Mouse (Mus musculus): Measurements from ENCODE around the gene Tnxb. TPM values are rescaled to one million over a fixed set of nuclear protein-coding genes. Genes with fewer than 3 reads are reported as not detected.
A peak's percentile ranks its signal among the peaks of the same experiment; 100 is the strongest.

Tnxb gene
- polyA plus RNA-seq, 1 experiment, result 39.6 TPM

GRCm38 (mm10) chr17:34629221-34629751 lies 41.0 kb upstream of the Tnxb start, which contains the start of gene Prrt1:
Gene Prrt1 (plus strand): TSS chr17:34629533.
- no peak for DNase-seq
- TF ChIP-seq POLR2A (IDR thresholded peaks at IDR 0.05; ENCODE audit: borderline replicate concordance, extremely low read depth, low read depth, low read length) (peak; percentile 28; the same call in 1 of the 2 replicates), CTCF (IDR thresholded peaks at IDR 0.05; ENCODE audit: insufficient read depth, low read length) (no peak)
- WGBS, result 16% methylated on average over 16 of the region's 16 CpGs

GRCm38 (mm10) chr17:34629796-34630603 lies 40.3 kb upstream of the Tnxb start:
- no peak for TF ChIP-seq POLR2A (IDR thresholded peaks at IDR 0.05; ENCODE audit: borderline replicate concordance, extremely low read depth, low read depth, low read length)
- no peak for TF ChIP-seq CTCF (IDR thresholded peaks at IDR 0.05; ENCODE audit: insufficient read depth, low read length)
- no peak for DNase-seq
- 41% methylated on average over 12 of the region's 12 CpGs for WGBS

More at GRCm38 (mm10) chr17:34629221-34629751, 41.0 kb upstream of the Tnxb start, which contains the start of gene Prrt1:
- Histone ChIP-seq H3K4me3 (replicated peaks; ENCODE audit: extremely low read depth, low read depth, low read length) (peak within 1 kb of the TSS; percentile 24), H3K4me1 (ENCODE audit: control insufficient read depth, insufficient read depth, low read length) (peaks cover 15% of the 10 kb centered on the region)

GRCm38 (mm10) chr17:34630761-34631301 lies 39.5 kb upstream of the Tnxb start:
- Histone ChIP-seq H3K4me1 (ENCODE audit: control insufficient read depth, insufficient read depth, low read length) (peaks cover 15% of the 10 kb centered on the region), H3K4me3 (replicated peaks; ENCODE audit: extremely low read depth, low read depth, low read length) (no peak overlapping the region)
- no peak for DNase-seq
- 5% methylated on average over 41 of the region's 48 CpGs for WGBS
- TF ChIP-seq POLR2A (IDR thresholded peaks at IDR 0.05; ENCODE audit: borderline replicate concordance, extremely low read depth, low read depth, low read length), result no peak
- no peak for TF ChIP-seq CTCF (IDR thresholded peaks at IDR 0.05; ENCODE audit: insufficient read depth, low read length)

More at GRCm38 (mm10) chr17:34629796-34630603, 40.3 kb upstream of the Tnxb start:
- H3K4me3 ChIP-seq (replicated peaks; ENCODE audit: extremely low read depth, low read depth, low read length), result peak overlapping the region; percentile 24
- peaks cover 15% of the 10 kb centered on the region for H3K4me1 ChIP-seq (ENCODE audit: control insufficient read depth, insufficient read depth, low read length)

- H3K4me3 ChIP-seq (replicated peaks; ENCODE audit: extremely low read depth, low read depth, low read length), result no peak overlapping the region
Measured at GRCm38 (mm10) chr17:34631647-34632046, 38.7 kb upstream of the Tnxb start.

GRCm38 (mm10) chr17:34632261-34632691 lies 38.1 kb upstream of the Tnxb start:
- H3K4me1 ChIP-seq (ENCODE audit: control insufficient read depth, insufficient read depth, low read length), result peaks cover 9% of the 10 kb centered on the region
- TF ChIP-seq CTCF (IDR thresholded peaks at IDR 0.05; ENCODE audit: insufficient read depth, low read length), result no peak
- TF ChIP-seq POLR2A (IDR thresholded peaks at IDR 0.05; ENCODE audit: borderline replicate concordance, extremely low read depth, low read depth, low read length), result peak; percentile 29; the same call in 1 of the 2 replicates
- peak overlapping the region; percentile 60 for H3K4me3 ChIP-seq (replicated peaks; ENCODE audit: extremely low read depth, low read depth, low read length)
- whole genome bisulfite sequencing, result 3% methylated on average over 26 of the region's 26 CpGs
- DNase-seq, result peak; percentile 73

More at GRCm38 (mm10) chr17:34631647-34632046, 38.7 kb upstream of the Tnxb start:
- TF ChIP-seq POLR2A (IDR thresholded peaks at IDR 0.05; ENCODE audit: borderline replicate concordance, extremely low read depth, low read depth, low read length) (no peak), CTCF (IDR thresholded peaks at IDR 0.05; ENCODE audit: insufficient read depth, low read length) (no peak)
- DNase-seq, result no peak
- peaks cover 9% of the 10 kb centered on the region for H3K4me1 ChIP-seq (ENCODE audit: control insufficient read depth, insufficient read depth, low read length)
- 27% methylated on average over 12 of the region's 12 CpGs for WGBS

GRCm38 (mm10) chr17:34635671-34636070 lies 34.7 kb upstream of the Tnxb start:
- Histone ChIP-seq H3K4me3 (replicated peaks; ENCODE audit: extremely low read depth, low read depth, low read length) (no peak overlapping the region), H3K4me1 (ENCODE audit: control insufficient read depth, insufficient read depth, low read length) (peaks cover 9% of the 10 kb centered on the region)
- WGBS, result 58% methylated on average over 2 of the region's 2 CpGs
- no peak for TF ChIP-seq CTCF (IDR thresholded peaks at IDR 0.05; ENCODE audit: insufficient read depth, low read length)
- TF ChIP-seq POLR2A (IDR thresholded peaks at IDR 0.05; ENCODE audit: borderline replicate concordance, extremely low read depth, low read depth, low read length), result no peak
- no peak for DNase-seq

- no peak for TF ChIP-seq CTCF (IDR thresholded peaks at IDR 0.05; ENCODE audit: insufficient read depth, low read length)
- TF ChIP-seq POLR2A (IDR thresholded peaks at IDR 0.05; ENCODE audit: borderline replicate concordance, extremely low read depth, low read depth, low read length), result no peak
- Histone ChIP-seq H3K4me3 (replicated peaks; ENCODE audit: extremely low read depth, low read depth, low read length) (no peak overlapping the region), H3K4me1 (ENCODE audit: control insufficient read depth, insufficient read depth, low read length) (no peaks in the 10 kb centered on the region; the same call in 1 of the 2 replicates)
- DNase-seq, result no peak
- WGBS, result 52% methylated on average over 3 of the region's 3 CpGs
Measured at GRCm38 (mm10) chr17:34637459-34637858, 32.9 kb upstream of the Tnxb start.

- Histone ChIP-seq H3K4me3 (replicated peaks; ENCODE audit: extremely low read depth, low read depth, low read length) (no peak overlapping the region), H3K4me1 (ENCODE audit: control insufficient read depth, insufficient read depth, low read length) (no peaks in the 10 kb centered on the region; the same call in 1 of the 2 replicates)
- TF ChIP-seq POLR2A (IDR thresholded peaks at IDR 0.05; ENCODE audit: borderline replicate concordance, extremely low read depth, low read depth, low read length) (no peak), CTCF (IDR thresholded peaks at IDR 0.05; ENCODE audit: insufficient read depth, low read length) (no peak)
- no peak for DNase-seq
- 82% methylated on average over 7 of the region's 7 CpGs for WGBS
Measured at GRCm38 (mm10) chr17:34639461-34640255, 30.7 kb upstream of the Tnxb start.

Measured in lung, adult 2 months (tissue).